Mouse (Mus musculus): ENCODE results near the gene Tlcd2. TPM values are rescaled to one million over a fixed set of nuclear protein-coding genes. Genes with fewer than 3 reads are reported as not detected.

Gene Tlcd2
- total and polyA plus RNA-seq, 3 experiments = 3.7 to 10.3 (median 4.6) TPM

DNA sequence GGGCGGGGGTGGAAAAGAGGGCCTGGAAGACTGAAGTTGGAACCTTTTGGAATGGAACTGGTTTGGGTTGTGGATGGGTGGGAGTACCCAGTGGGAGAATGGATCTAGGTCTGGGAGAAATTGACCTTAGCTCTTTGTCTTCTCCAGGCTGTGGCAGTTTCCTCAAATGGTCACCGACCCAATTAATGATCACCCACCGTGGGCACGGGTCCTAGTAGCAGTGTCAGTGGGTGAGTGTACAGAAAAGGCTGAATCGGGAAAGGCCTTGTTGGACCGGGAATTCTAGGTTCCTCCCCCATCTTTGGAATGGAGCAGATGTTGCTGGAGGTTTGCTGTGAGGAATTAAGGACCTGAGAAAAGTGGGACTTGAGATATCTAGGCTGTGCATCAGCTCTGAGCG, 6.9 kb downstream of the Tlcd2 start:
- WGBS = 58% methylated on average over 7 of the region's 7 CpGs
- Histone ChIP-seq H3K27me3 (ENCODE audit: control insufficient read depth, insufficient read depth, low read length) (no peaks in the 10 kb centered on the region), H3K4me3 (peak overlapping the region; percentile 53), H3K36me3 (ENCODE audit: control insufficient read depth, insufficient read depth, low read length) (peaks cover 20% of the 10 kb centered on the region), H3K9ac (ENCODE audit: low read depth, low read length) (peak overlapping the region; percentile 59), H3K4me1 (ENCODE audit: control insufficient read depth, insufficient read depth, low read length) (peaks cover 6% of the 10 kb centered on the region), H3K27ac (peak overlapping the region; percentile 69; the same call in 1 of the 2 replicates), H3K79me2 (replicated peaks; ENCODE audit: control insufficient read depth, insufficient read depth, low read length) (no peaks in the 10 kb centered on the region)
- intact Hi-C loops (cut with DNase I) = loop anchor here (2.0 kb wide), 1 partner anchor 16 kb away; no protein-coding TSS in a partner anchor
- TF ChIP-seq CTCF (IDR thresholded peaks at IDR 0.05) = no peak
- TF ChIP-seq POLR2A (IDR thresholded peaks at IDR 0.05; ENCODE audit: insufficient read depth, low read depth, low read length) = no peak
- no peak for TF ChIP-seq EP300 (IDR thresholded peaks at IDR 0.05; ENCODE audit: insufficient read depth, low read depth, low read length)
- DNase-seq = no peak

DNA sequence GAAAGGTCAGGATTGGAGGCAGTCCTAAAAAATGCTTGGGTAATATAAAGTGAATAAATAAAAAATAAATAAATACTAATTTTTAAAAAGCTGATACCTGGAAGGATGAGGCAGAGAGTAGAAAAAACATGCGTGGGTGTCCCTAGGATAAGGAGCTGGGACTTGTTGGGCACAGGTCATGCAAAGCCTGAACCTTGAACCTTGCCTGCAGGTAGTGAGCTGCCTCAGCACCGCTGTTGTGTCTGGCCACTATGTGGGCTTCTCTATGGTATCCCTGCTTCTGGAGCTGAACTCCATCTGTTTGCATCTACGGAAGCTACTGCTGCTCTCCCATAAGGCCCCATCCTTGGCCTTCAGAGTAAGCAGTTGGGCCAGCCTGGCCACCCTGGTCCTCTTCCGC, 7.7 kb downstream of the Tlcd2 start:
- H3K9ac ChIP-seq (ENCODE audit: low read depth, low read length) = no peak overlapping the region
- no peak for DNase-seq
- TF ChIP-seq EP300 (IDR thresholded peaks at IDR 0.05; ENCODE audit: insufficient read depth, low read depth, low read length) (no peak), CTCF (IDR thresholded peaks at IDR 0.05) (no peak), POLR2A (IDR thresholded peaks at IDR 0.05; ENCODE audit: insufficient read depth, low read depth, low read length) (no peak)
- peaks cover 6% of the 10 kb centered on the region for H3K4me1 ChIP-seq (ENCODE audit: control insufficient read depth, insufficient read depth, low read length)
- no peaks in the 10 kb centered on the region for H3K27me3 ChIP-seq (ENCODE audit: control insufficient read depth, insufficient read depth, low read length)
- intact Hi-C loops (cut with DNase I) = loop anchor here (2.0 kb wide), 1 partner anchor 16 kb away; no protein-coding TSS in a partner anchor
- WGBS = 96% methylated on average over 4 of the region's 4 CpGs
- H3K36me3 ChIP-seq (ENCODE audit: control insufficient read depth, insufficient read depth, low read length) = peaks cover 18% of the 10 kb centered on the region
- no peaks in the 10 kb centered on the region for H3K79me2 ChIP-seq (replicated peaks; ENCODE audit: control insufficient read depth, insufficient read depth, low read length)
- no peak overlapping the region for H3K27ac ChIP-seq
- H3K4me3 ChIP-seq = no peak overlapping the region

DNA sequence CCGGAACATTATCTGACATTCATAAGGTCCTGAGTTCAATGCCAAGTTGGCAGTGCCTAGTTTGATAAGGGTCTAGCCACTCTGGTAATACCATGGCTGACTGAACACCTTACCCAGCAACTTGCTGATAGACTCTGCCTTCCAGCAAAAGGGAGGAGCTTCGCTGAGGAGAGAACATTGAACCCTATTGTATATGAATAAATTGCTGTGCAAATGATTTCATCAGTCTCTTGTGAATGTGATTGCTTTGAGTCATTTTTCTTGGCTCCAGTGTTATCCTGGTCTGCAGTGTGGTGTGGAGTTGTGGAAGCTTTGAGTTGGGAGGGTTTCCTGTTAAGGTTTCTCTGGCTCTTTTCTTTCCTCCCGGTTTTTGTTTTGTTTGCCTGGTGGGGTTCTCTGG, 9.2 kb downstream of the Tlcd2 start:
- WGBS = 29% methylated on average over 3 of the region's 3 CpGs
- H3K27ac ChIP-seq = no peak overlapping the region

DNA sequence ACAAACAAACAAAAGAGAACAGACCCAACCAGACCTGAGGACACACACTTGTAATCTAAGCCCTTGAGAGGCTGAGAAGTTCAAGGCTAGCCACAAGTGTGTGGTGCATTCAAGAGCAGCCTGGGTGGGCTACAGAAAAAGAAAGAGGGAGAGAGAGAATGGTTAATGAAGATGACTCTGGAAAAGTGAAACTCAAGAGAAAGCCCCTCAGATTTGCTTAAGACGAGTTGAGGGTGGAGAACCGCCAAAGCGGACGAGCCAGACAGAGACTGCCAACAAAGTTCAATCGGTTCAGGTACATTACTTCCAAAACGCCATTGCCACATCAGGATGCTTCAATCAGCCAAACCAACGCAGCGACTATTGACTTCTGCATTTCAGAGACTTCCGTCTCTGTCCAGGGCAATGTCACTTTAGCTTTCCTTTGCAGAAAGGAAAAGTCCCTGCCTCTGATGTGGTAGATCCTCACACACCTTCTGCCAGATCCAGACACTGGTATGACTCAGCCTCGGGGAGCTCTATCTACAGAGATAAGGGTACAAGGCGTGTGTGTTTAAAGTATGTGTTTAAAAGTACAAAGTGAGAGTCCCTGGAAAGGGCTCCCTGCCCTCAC, 11.1 kb downstream of the Tlcd2 start:
- no peak overlapping the region for H3K27ac ChIP-seq
- no peak overlapping the region for H3K4me3 ChIP-seq
- no peaks in the 10 kb centered on the region for H3K27me3 ChIP-seq (ENCODE audit: control insufficient read depth, insufficient read depth, low read length)
- no peaks in the 10 kb centered on the region for H3K36me3 ChIP-seq (ENCODE audit: control insufficient read depth, insufficient read depth, low read length)
- no peak overlapping the region for H3K9ac ChIP-seq (ENCODE audit: low read depth, low read length)
- DNase-seq = no peak
- WGBS = 64% methylated on average over 11 of the region's 11 CpGs
- intact Hi-C loops (cut with DNase I) = no loop called here
- no peaks in the 10 kb centered on the region for H3K79me2 ChIP-seq (replicated peaks; ENCODE audit: control insufficient read depth, insufficient read depth, low read length)
- TF ChIP-seq CTCF (IDR thresholded peaks at IDR 0.05) (no peak), EP300 (IDR thresholded peaks at IDR 0.05; ENCODE audit: insufficient read depth, low read depth, low read length) (no peak), POLR2A (IDR thresholded peaks at IDR 0.05; ENCODE audit: insufficient read depth, low read depth, low read length) (no peak)
- H3K4me1 ChIP-seq (ENCODE audit: control insufficient read depth, insufficient read depth, low read length) = peaks cover under 1% of the 10 kb centered on the region; the same call in 1 of the 2 replicates

More for the DNA sequence above, 9.2 kb downstream of the Tlcd2 start:
- Histone ChIP-seq H3K4me3 (no peak overlapping the region), H3K27me3 (ENCODE audit: control insufficient read depth, insufficient read depth, low read length) (no peaks in the 10 kb centered on the region), H3K79me2 (replicated peaks; ENCODE audit: control insufficient read depth, insufficient read depth, low read length) (no peaks in the 10 kb centered on the region), H3K9ac (ENCODE audit: low read depth, low read length) (no peak overlapping the region), H3K36me3 (ENCODE audit: control insufficient read depth, insufficient read depth, low read length) (peaks cover 6% of the 10 kb centered on the region), H3K4me1 (ENCODE audit: control insufficient read depth, insufficient read depth, low read length) (peaks cover 2% of the 10 kb centered on the region)
- intact Hi-C loops (cut with DNase I) = no loop called here
- no peak for TF ChIP-seq CTCF (IDR thresholded peaks at IDR 0.05)
- TF ChIP-seq POLR2A (IDR thresholded peaks at IDR 0.05; ENCODE audit: insufficient read depth, low read depth, low read length) = no peak
- TF ChIP-seq EP300 (IDR thresholded peaks at IDR 0.05; ENCODE audit: insufficient read depth, low read depth, low read length) = no peak
- DNase-seq = no peak

DNA sequence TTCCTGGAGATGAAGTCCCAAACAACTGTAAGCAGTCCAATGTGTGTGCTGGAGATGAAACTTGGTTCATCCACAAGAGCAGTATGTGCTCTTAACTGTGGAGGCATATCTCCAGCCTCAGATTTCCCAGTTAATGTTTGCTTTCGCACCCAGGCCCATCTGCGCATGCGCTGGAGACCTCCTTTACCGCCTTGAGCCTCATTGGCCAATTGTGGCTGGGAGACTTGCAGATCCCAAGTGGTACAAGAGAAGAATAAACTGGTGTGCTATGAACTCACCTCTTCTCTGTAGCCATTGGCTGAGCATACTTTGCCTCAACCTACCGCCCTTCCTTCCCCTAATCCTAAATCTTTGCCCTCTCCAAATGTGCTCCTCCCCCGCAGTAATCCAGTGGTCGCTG, 11.9 kb downstream of the Tlcd2 start:
- TF ChIP-seq CTCF (IDR thresholded peaks at IDR 0.05) (no peak), EP300 (IDR thresholded peaks at IDR 0.05; ENCODE audit: insufficient read depth, low read depth, low read length) (no peak), POLR2A (IDR thresholded peaks at IDR 0.05; ENCODE audit: insufficient read depth, low read depth, low read length) (no peak)
- Histone ChIP-seq H3K27me3 (ENCODE audit: control insufficient read depth, insufficient read depth, low read length) (no peaks in the 10 kb centered on the region), H3K27ac (no peak overlapping the region), H3K4me3 (no peak overlapping the region), H3K4me1 (ENCODE audit: control insufficient read depth, insufficient read depth, low read length) (no peaks in the 10 kb centered on the region), H3K9ac (ENCODE audit: low read depth, low read length) (no peak overlapping the region), H3K36me3 (ENCODE audit: control insufficient read depth, insufficient read depth, low read length) (no peaks in the 10 kb centered on the region), H3K79me2 (replicated peaks; ENCODE audit: control insufficient read depth, insufficient read depth, low read length) (no peaks in the 10 kb centered on the region)
- intact Hi-C loops (cut with DNase I) = no loop called here
- no peak for DNase-seq
- 76% methylated on average over 7 of the region's 7 CpGs for WGBS

DNA sequence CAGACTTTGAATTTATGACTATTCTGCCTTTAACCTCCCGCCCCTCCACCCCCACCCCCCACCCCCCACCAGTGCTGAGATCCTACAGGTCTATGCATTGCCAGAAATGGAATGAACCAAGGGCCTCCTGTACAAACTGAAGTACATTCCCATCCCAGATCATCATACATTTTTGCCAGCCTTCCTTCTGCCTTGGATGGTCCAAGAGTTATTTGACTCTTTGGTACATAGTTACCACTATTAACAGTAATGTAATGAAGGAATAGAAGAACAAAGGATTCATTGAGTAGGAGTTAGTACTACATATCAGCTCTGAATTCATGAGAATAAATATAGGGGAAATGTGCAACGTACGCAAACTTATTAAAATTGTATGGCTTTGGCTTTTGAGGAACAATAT, 24.7 kb downstream of the Tlcd2 start:
- TF ChIP-seq CTCF (IDR thresholded peaks at IDR 0.05) = no peak
- TF ChIP-seq POLR2A (IDR thresholded peaks at IDR 0.05; ENCODE audit: insufficient read depth, low read depth, low read length) = no peak
- TF ChIP-seq EP300 (IDR thresholded peaks at IDR 0.05; ENCODE audit: insufficient read depth, low read depth, low read length) = no peak
- no peak for DNase-seq
- no peaks in the 10 kb centered on the region for H3K27me3 ChIP-seq (ENCODE audit: control insufficient read depth, insufficient read depth, low read length)
- H3K27ac ChIP-seq = peak overlapping the region; percentile 32; the same call in 1 of the 2 replicates
- WGBS = 17% methylated on average over 3 of the region's 3 CpGs
- H3K4me1 ChIP-seq (ENCODE audit: control insufficient read depth, insufficient read depth, low read length) = peaks cover 7% of the 10 kb centered on the region
- H3K36me3 ChIP-seq (ENCODE audit: control insufficient read depth, insufficient read depth, low read length) = peaks cover 7% of the 10 kb centered on the region
- intact Hi-C loops (cut with DNase I) = loop anchor here (2.0 kb wide), 1 partner anchor 25 kb away; the partner anchor contains the start of gene Rilp
- H3K79me2 ChIP-seq (replicated peaks; ENCODE audit: control insufficient read depth, insufficient read depth, low read length) = peaks cover 7% of the 10 kb centered on the region
- peak overlapping the region; percentile 28 for H3K4me3 ChIP-seq
- no peak overlapping the region for H3K9ac ChIP-seq (ENCODE audit: low read depth, low read length)

Measured in heart, adult 2 months (tissue).